Mouse (Mus musculus) small intestine, adult 2 months (tissue): ENCODE measurements at regions not wholly inside any gene's neighbourhood (a gene's known extent, or its start where the extent isn't known, plus 50 kb on each side); places are given as distances from the start of the nearest gene placed in this dataset.

Experiments used
- CTCF ChIP-seq: fragments of 200-500 bp; IDR thresholded peaks from 2 replicates; pipeline ENCODE4 v1.5.1; 2012; ENCODE audit warnings: low read depth, mild to moderate bottlenecking, control low read depth, inconsistent platforms, low read length, moderate library complexity, mixed read lengths; ENCODE audit not compliant: insufficient replicate concordance, insufficient read length; ENCODE audit errors: extremely low read depth
- POLR2A ChIP-seq: fragments of 200-500 bp; IDR thresholded peaks from 2 replicates; pipeline ENCODE4 v1.6.1; 2012; ENCODE audit warnings: low read depth, mild to moderate bottlenecking, control low read depth, inconsistent platforms, low read length, moderate library complexity

DNA sequence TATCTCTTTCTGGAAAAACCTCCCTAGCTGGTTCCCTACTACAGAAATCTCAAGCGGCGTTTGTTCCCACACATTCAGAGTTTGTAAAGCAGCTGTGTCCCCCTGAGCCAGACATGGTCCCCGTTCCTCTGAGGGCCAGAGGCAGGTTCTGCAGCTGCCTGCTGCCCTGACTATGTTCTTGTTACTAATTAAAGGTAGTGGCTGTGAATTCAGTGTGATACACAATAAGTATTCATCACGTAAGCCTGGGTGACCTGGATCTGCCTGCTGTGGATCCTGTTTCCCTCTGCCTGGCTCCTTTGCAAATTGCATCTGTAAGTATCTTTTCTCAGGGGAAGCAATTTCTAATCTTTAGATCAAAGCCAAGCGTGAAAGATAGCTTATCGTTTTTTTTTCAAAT is 232.3 kb downstream of the Plk2 start:
- no peak for TF ChIP-seq CTCF
- no peak for TF ChIP-seq POLR2A
